Mouse (Mus musculus): ENCODE data around the gene Tmsb15l.

DNA sequence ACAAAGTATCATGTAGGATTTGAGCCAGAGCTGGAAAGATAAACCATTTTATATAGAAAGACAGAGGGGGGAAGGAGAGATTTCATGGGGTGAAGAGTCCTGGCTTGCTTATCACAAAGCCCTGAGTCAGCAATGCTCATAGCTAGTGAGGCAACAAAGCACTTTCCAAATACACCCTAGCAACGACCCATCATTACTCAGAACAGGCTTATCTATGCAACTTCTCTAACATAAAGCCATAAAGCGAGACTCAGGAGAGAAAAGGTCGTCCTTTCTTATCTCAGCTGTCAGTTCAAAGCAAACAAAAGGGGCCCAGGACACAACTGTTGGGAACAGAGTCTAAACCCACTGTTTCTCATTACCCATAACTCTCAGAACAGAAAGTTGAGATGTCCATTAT is 38.7 kb downstream of the Tmsb15l start:
- TF ChIP-seq POLR2A (IDR thresholded peaks at IDR 0.05; ENCODE audit: insufficient read depth, low read length): no peak
- no peak for TF ChIP-seq EP300 (IDR thresholded peaks at IDR 0.05; ENCODE audit: insufficient read depth, low read depth, low read length)
